Mouse (Mus musculus) lung, postnatal 0 days (tissue): ENCODE measurements at regions not wholly inside any gene's neighbourhood (a gene's known extent, or its start where the extent isn't known, plus 50 kb on each side); places are given as distances from the start of the nearest gene placed in this dataset.

Experiments
- CTCF ChIP-seq: IDR thresholded peaks from 2 replicates; pipeline ENCODE4 v1.5.1; 2016; ENCODE audit warnings: antibody characterized with exemption, mild to moderate bottlenecking
- EP300 ChIP-seq: IDR thresholded peaks from 2 replicates; pipeline ENCODE4 v1.6.1; 2016; ENCODE audit warnings: antibody characterized with exemption, mild to moderate bottlenecking, control low read depth

GRCm38 (mm10) chr14:110021812-110022211 lies 733.1 kb downstream of the Slitrk6 start:
- no peak for TF ChIP-seq EP300
- TF ChIP-seq CTCF = no peak
